Mouse (Mus musculus) liver, embryonic 15.5 days (tissue): ENCODE data around the gene Gnai1. TPM values are rescaled to one million over a fixed set of nuclear protein-coding genes. Genes with fewer than 3 reads are reported as not detected.

Source experiments
- ATAC-seq: fragments of 200-750 bp; cut with Nextera tagmentation; 2 replicates; pipeline ENCODE4 v1.8.0; 2017; ENCODE audit warnings: moderate number of reproducible peaks, mild to moderate bottlenecking, moderate library complexity; ENCODE audit not compliant: insufficient read depth
- H3K27ac ChIP-seq: fragments of 300-500 bp; sonication (generic); replicated peaks from 2 replicates; pipeline ENCODE4 v1.5.1; 2015; ENCODE audit warnings: mild to moderate bottlenecking, inconsistent platforms
- H3K27me3 ChIP-seq: fragments of 300-500 bp; sonication (generic); 2 replicates; pipeline ENCODE4 v1.6.1; 2015; ENCODE audit warnings: mild to moderate bottlenecking, inconsistent platforms
- H3K36me3 ChIP-seq: fragments of 300-500 bp; sonication (generic); replicated peaks from 2 replicates; pipeline ENCODE4 v1.6.1; 2015; ENCODE audit warnings: moderate library complexity, mild to moderate bottlenecking, inconsistent platforms
- H3K4me1 ChIP-seq: fragments of 300-500 bp; sonication (generic); replicated peaks from 2 replicates; pipeline ENCODE4 v1.6.1; 2015; ENCODE audit warnings: inconsistent platforms
- H3K4me2 ChIP-seq: fragments of 300-500 bp; sonication (generic); 2 replicates; pipeline ENCODE4 v1.6.1; 2015; ENCODE audit warnings: moderate library complexity, mild to moderate bottlenecking, inconsistent platforms
- H3K4me3 ChIP-seq: fragments of 300-500 bp; sonication (generic); replicated peaks from 2 replicates; pipeline ENCODE4 v1.5.1; 2015; ENCODE audit warnings: mild to moderate bottlenecking, inconsistent platforms
- H3K9ac ChIP-seq: fragments of 300-500 bp; sonication (generic); 2 replicates; pipeline ENCODE4 v1.6.1; 2015; ENCODE audit warnings: moderate library complexity, mild to moderate bottlenecking, inconsistent platforms
- H3K9me3 ChIP-seq: fragments of 300-500 bp; sonication (generic); replicated peaks from 2 replicates; pipeline ENCODE4 v1.6.1; 2016; ENCODE audit warnings: inconsistent platforms
- WGBS: fragments of 180-500 bp; shearing (Covaris S2); methylation state at CpG from one replicate; pipeline ENCODE4 v1.1.7; 2015; ENCODE audit warnings: mixed read lengths; ENCODE audit not compliant: insufficient replicate concordance; 5-methylcytosine and 5-hydroxymethylcytosine counted together
- polyA plus RNA-seq: library from polyadenylated mRNA; unstranded; fragments of >200 nt; fragmentation: Nextera tagmentation; extraction: Ambion mirVana; gene quantifications from 2 replicates; pipeline ENCODE4 v1.2.1, GENCODE M21; 2015

The Gnai1 gene
- polyA plus RNA-seq, 1 experiment from 2014 or later: 1.6 TPM

GRCm38 (mm10) chr5:18288079-18288478 lies 72.1 kb downstream of the Gnai1 start:
- Histone ChIP-seq H3K4me3 (no peak overlapping the region), H3K27ac (no peak overlapping the region), H3K4me2 (no peak overlapping the region), H3K27me3 (no peaks in the 10 kb centered on the region), H3K36me3 (no peaks in the 10 kb centered on the region), H3K4me1 (no peaks in the 10 kb centered on the region), H3K9me3 (no peaks in the 10 kb centered on the region), H3K9ac (no peak overlapping the region)
- ATAC-seq: no peak
- WGBS: 66% methylated on average over 3 of the region's 3 CpGs

DNA sequence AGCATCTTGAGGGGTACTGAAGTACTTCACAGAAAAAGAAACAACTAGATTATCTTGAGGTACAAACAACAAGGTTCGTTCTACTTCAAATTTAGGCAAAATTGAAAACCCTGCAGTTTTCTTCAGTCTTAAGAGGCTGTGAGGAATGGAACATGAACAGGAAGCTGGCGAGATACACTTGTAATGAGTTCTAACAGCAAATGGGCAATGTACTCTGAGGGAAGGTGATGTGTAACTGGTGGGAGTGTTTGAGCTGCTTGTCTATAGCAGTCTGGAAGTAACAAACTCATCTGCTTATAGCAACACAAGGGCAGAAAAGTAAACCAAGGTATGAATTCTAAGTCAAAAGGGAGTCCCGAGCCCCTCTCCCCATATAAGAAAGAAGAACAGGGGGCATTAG lies 78.1 kb downstream of the Gnai1 start:
- no peak overlapping the region for H3K4me3 ChIP-seq
- H3K27me3 ChIP-seq: no peaks in the 10 kb centered on the region
- WGBS: 59% methylated on average over 3 of the region's 3 CpGs
- no peaks in the 10 kb centered on the region for H3K9me3 ChIP-seq
- no peaks in the 10 kb centered on the region for H3K36me3 ChIP-seq
- no peak for ATAC-seq
- no peaks in the 10 kb centered on the region for H3K4me1 ChIP-seq
- H3K9ac ChIP-seq: no peak overlapping the region
- H3K4me2 ChIP-seq: no peak overlapping the region
- no peak overlapping the region for H3K27ac ChIP-seq

GRCm38 (mm10) chr5:18274352-18274940 lies 85.7 kb downstream of the Gnai1 start:
- Histone ChIP-seq H3K9ac (no peak overlapping the region), H3K9me3 (no peaks in the 10 kb centered on the region), H3K4me1 (no peaks in the 10 kb centered on the region), H3K4me3 (no peak overlapping the region), H3K27me3 (no peaks in the 10 kb centered on the region), H3K4me2 (no peak overlapping the region), H3K36me3 (no peaks in the 10 kb centered on the region), H3K27ac (no peak overlapping the region)
- WGBS: 81% methylated on average over 7 of the region's 7 CpGs
- no peak for ATAC-seq

DNA sequence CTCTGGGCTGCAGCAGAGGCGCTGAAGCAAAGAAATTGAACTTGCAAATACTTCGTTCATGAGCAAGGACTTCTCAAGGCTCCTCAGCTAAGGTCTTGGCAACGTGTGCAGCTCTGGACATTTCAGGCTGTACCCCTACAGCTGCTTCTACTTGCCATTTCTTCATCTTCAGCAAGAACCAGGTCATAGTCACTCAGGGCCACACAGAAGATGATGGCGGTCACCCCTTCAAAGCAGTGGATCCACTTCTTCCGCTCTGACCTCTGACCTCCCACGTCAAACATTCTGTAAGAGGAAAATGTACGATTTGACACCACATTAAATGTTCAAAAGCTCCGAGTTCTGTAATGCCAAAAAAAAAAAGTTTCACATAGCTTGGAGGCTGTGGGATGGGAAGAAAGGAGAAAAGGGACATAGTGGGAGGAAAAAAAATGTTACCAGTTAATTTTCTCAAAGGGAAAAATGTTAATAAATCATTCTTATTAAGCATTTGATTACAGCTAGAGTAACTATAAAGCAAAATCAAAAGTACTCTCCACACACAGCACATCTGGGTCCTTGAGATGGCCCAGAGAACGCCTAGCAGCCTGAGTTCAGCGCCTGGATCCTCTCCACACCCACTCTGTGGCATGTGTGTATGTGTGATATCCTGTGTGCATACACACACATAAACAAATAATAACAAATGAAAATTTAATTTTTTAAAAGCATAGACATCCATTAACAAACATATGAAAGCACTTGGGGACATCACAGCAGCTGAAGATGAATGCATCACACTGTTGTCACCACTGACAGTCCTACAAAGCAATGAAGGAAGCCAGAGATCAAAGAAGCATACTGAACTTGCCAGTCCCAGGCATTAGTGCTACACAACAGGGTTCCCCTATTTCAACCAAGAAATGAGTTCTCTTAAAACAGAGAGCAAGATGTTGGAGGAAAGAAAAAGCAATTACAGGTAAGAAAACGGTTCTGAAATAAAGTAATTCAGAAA lies 86.6 kb downstream of the Gnai1 start:
- WGBS: 62% methylated on average over 11 of the region's 11 CpGs

GRCm38 (mm10) chr5:18250379-18251017 lies 109.7 kb downstream of the Gnai1 start:
- no peaks in the 10 kb centered on the region for H3K27me3 ChIP-seq
- no peak overlapping the region for H3K9ac ChIP-seq
- no peaks in the 10 kb centered on the region for H3K4me1 ChIP-seq
- WGBS: 52% methylated on average over 5 of the region's 5 CpGs
- no peaks in the 10 kb centered on the region for H3K9me3 ChIP-seq
- H3K36me3 ChIP-seq: no peaks in the 10 kb centered on the region
- ATAC-seq: no peak
- H3K27ac ChIP-seq: no peak overlapping the region
- H3K4me2 ChIP-seq: no peak overlapping the region
- H3K4me3 ChIP-seq: no peak overlapping the region

More for the DNA sequence above, 86.6 kb downstream of the Gnai1 start:
- no peak for ATAC-seq
- no peaks in the 10 kb centered on the region for H3K4me1 ChIP-seq
- no peaks in the 10 kb centered on the region for H3K36me3 ChIP-seq
- no peaks in the 10 kb centered on the region for H3K9me3 ChIP-seq
- H3K27me3 ChIP-seq: no peaks in the 10 kb centered on the region
- no peak overlapping the region for H3K4me2 ChIP-seq
- H3K27ac ChIP-seq: no peak overlapping the region
- no peak overlapping the region for H3K9ac ChIP-seq
- no peak overlapping the region for H3K4me3 ChIP-seq

GRCm38 (mm10) chr5:18249132-18249531 lies 111.0 kb downstream of the Gnai1 start:
- no peaks in the 10 kb centered on the region for H3K27me3 ChIP-seq
- H3K27ac ChIP-seq: no peak overlapping the region
- no peaks in the 10 kb centered on the region for H3K4me1 ChIP-seq
- no peak for ATAC-seq
- no peaks in the 10 kb centered on the region for H3K9me3 ChIP-seq
- no peak overlapping the region for H3K9ac ChIP-seq
- no peak overlapping the region for H3K4me3 ChIP-seq
- WGBS: 69% methylated on average over 5 of the region's 5 CpGs
- H3K4me2 ChIP-seq: no peak overlapping the region
- no peaks in the 10 kb centered on the region for H3K36me3 ChIP-seq

- ATAC-seq: no peak
- Histone ChIP-seq H3K4me2 (no peak overlapping the region), H3K36me3 (no peaks in the 10 kb centered on the region), H3K9ac (no peak overlapping the region), H3K9me3 (no peaks in the 10 kb centered on the region), H3K27me3 (no peaks in the 10 kb centered on the region), H3K4me3 (no peak overlapping the region), H3K4me1 (no peaks in the 10 kb centered on the region), H3K27ac (no peak overlapping the region)
- whole genome bisulfite sequencing: 23% methylated on average over 1 of the region's 1 CpGs
Observed at GRCm38 (mm10) chr5:18229396-18229795, 130.8 kb downstream of the Gnai1 start.

DNA sequence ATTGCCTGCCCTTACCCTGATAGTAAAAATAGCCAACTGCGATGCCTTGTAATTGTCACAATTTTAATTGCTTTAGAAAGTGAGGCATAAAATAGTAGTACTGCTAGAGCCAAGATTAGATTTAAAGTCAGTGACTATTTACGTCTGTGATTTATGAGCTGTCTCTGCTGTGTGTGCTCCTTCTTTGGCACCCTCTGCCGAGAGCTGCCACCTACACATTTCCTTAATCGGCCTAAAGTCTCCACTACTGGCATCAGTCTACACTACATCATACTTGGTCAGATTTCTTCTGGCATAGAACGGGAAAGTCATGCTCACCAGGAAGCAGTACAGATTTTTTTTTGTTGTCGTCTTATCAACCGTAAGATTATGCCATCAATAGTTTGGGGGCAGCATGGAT lies 131.3 kb downstream of the Gnai1 start:
- WGBS: 63% methylated on average over 7 of the region's 7 CpGs
- ATAC-seq: no peak
- H3K9ac ChIP-seq: no peak overlapping the region
- no peaks in the 10 kb centered on the region for H3K27me3 ChIP-seq
- H3K9me3 ChIP-seq: no peaks in the 10 kb centered on the region
- no peak overlapping the region for H3K4me2 ChIP-seq
- H3K4me3 ChIP-seq: no peak overlapping the region
- no peaks in the 10 kb centered on the region for H3K36me3 ChIP-seq
- H3K4me1 ChIP-seq: no peaks in the 10 kb centered on the region
- no peak overlapping the region for H3K27ac ChIP-seq

- ATAC-seq: no peak
- Histone ChIP-seq H3K4me3 (no peak overlapping the region), H3K9me3 (no peaks in the 10 kb centered on the region), H3K4me1 (no peaks in the 10 kb centered on the region), H3K4me2 (no peak overlapping the region), H3K27me3 (no peaks in the 10 kb centered on the region), H3K9ac (no peak overlapping the region), H3K27ac (no peak overlapping the region), H3K36me3 (no peaks in the 10 kb centered on the region)
- 25% methylated on average over 1 of the region's 1 CpGs for WGBS
Observed at GRCm38 (mm10) chr5:18220873-18221272, 139.3 kb downstream of the Gnai1 start.

GRCm38 (mm10) chr5:18218292-18218691 lies 141.9 kb downstream of the Gnai1 start:
- H3K4me1 ChIP-seq: no peaks in the 10 kb centered on the region
- no peaks in the 10 kb centered on the region for H3K36me3 ChIP-seq
- no peak overlapping the region for H3K4me2 ChIP-seq
- no peaks in the 10 kb centered on the region for H3K27me3 ChIP-seq
- no peak overlapping the region for H3K9ac ChIP-seq
- no peak overlapping the region for H3K4me3 ChIP-seq
- ATAC-seq: no peak
- WGBS: 53% methylated on average over 2 of the region's 2 CpGs
- H3K9me3 ChIP-seq: no peaks in the 10 kb centered on the region; the same call in 1 of the 2 replicates
- H3K27ac ChIP-seq: no peak overlapping the region

- no peak for ATAC-seq
- no peaks in the 10 kb centered on the region for H3K4me1 ChIP-seq
Observed at GRCm38 (mm10) chr5:18217856-18218255, 142.3 kb downstream of the Gnai1 start.

More at GRCm38 (mm10) chr5:18217856-18218255, 142.3 kb downstream of the Gnai1 start:
- no peaks in the 10 kb centered on the region for H3K27me3 ChIP-seq
- H3K36me3 ChIP-seq: no peaks in the 10 kb centered on the region
- no peak overlapping the region for H3K27ac ChIP-seq
- no peak overlapping the region for H3K4me2 ChIP-seq
- H3K9me3 ChIP-seq: no peaks in the 10 kb centered on the region; the same call in 1 of the 2 replicates
- no peak overlapping the region for H3K9ac ChIP-seq
- no peak overlapping the region for H3K4me3 ChIP-seq
